Mouse (Mus musculus) spleen, embryonic (tissue): ENCODE measurements at regions not wholly inside any gene's neighbourhood (a gene's known extent, or its start where the extent isn't known, plus 50 kb on each side); places are given as distances from the start of the nearest gene placed in this dataset.

Source experiments
- CTCF ChIA-PET: fragments of 350-600 bp; sonication (Branson Sonifier 250); formaldehyde crosslinking; loops from one replicate; lab custom pipeline; 2022; lab: Charles Lee

GRCm38 (mm10) chr8:92212786-92213535 is 144.5 kb upstream of the Irx5 start:
- CTCF ChIA-PET, result no interaction called here

GRCm38 (mm10) chr8:92209081-92209480 is 148.3 kb upstream of the Irx5 start:
- CTCF ChIA-PET, result no interaction called here

GRCm38 (mm10) chr8:92195635-92196034 is 161.8 kb upstream of the Irx5 start:
- CTCF ChIA-PET, result no interaction called here

- CTCF ChIA-PET, result no interaction called here
Observed at GRCm38 (mm10) chr8:92194065-92194464, 163.4 kb upstream of the Irx5 start.

DNA sequence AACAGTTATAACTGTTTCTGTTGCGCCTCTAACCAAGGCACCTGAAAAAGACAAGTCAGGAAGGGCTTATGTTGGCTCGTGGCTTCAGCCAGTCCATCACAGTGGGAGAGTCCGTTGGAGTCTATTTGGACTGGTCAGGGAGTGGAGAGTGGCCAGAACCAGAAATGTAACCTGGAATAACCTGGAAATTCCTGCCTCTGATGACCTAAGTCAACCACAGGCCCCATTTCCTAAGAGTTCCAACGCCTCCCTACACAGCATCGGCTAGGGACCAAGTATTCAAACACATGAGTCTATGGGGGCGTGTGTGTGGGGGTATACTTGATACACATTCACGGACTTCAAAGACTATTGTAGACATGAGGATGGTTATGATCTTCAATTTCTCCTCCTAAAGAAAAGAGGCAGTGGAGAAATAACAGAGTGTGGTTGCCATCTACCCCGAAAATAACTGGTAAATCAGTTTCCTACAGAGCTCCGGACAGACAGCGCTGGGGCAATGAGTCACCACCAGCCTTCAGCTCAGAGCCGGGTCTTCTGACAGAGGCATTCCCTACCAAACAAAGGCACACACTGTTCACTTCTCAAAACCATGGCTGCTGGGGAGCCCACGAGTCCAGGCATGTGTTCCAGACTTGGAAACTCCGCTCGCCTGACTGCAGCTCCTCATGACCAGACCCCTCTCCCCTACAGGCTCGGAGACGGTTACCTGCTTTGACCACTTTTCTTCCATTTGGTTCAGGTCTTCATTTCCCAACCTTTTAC is 167.0 kb upstream of the Irx5 start:
- CTCF ChIA-PET, result no interaction called here

- CTCF ChIA-PET, result no interaction called here
Observed at GRCm38 (mm10) chr8:92183331-92183730, 174.1 kb upstream of the Irx5 start.

GRCm38 (mm10) chr8:92180651-92181050 is 176.8 kb upstream of the Irx5 start:
- CTCF ChIA-PET, result no interaction called here

- CTCF ChIA-PET, result no interaction called here
Observed at GRCm38 (mm10) chr8:92179327-92179726, 178.1 kb upstream of the Irx5 start.

DNA sequence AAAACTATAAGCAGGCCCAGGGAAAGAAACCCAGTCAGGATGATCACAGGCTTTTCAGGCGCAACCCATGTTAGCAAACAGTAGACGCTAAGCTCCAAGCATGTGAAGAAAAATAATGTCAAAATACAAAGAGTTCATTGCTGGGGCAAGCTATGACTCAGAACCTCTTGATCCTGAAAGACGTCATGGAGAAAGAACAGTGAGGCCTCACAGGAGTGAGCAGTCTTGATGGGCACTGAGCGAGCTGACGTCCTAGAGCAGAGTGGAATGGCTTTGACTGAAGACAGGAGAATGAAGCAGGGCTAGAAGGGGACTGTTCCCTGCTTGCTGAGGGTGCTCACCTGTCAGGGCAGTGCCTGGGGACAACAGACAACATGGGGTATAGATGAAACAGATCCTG is 181.3 kb upstream of the Irx5 start:
- CTCF ChIA-PET, result no interaction called here

- CTCF ChIA-PET, result no interaction called here
Observed at GRCm38 (mm10) chr8:92174106-92174505, 183.3 kb upstream of the Irx5 start.

GRCm38 (mm10) chr8:92171578-92171977 is 185.8 kb upstream of the Irx5 start:
- CTCF ChIA-PET, result no interaction called here

DNA sequence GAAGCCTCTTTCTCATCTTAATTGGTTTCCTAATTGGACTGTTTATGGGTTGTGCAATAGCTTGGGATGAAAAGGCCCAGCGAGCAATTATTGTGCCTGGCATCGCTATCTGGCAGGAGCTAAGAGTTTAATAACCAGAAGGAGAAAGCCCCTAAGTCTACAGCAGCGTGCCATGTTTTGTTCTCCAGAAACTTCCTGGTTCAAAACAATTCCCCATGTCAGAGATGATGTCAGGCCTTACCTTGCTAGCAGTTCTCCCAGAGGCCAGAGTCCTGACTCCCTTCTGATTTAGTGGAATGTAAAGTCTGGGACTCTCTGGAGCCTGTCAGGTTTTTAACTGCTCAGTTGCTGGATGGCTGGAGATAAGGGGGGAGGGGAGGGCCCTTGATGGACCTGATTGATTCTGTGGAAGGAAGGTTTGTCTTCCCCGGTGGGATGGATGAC is 190.1 kb upstream of the Irx5 start:
- CTCF ChIA-PET, result no interaction called here

DNA sequence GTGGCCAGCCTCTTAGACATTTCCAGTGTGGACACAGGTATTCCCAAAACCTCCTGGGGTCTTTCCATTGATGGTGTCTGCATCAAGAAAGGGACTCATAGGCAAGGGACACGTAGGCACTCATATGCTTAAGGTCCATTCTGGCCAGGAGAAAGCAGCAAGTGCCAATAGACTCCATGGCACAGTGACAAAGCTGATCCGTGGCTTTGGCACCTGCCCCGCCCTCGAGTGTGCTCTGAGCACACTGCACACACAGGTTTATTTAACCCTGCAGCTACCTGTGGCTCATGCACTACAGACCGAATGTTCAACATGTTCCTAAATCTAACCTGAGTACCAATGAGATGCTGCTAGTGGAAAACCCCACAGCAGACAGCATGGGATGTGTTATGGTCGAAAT is 192.1 kb upstream of the Irx5 start:
- CTCF ChIA-PET, result no interaction called here

- CTCF ChIA-PET, result no interaction called here
Observed at GRCm38 (mm10) chr8:92164496-92164895, 192.9 kb upstream of the Irx5 start.

DNA sequence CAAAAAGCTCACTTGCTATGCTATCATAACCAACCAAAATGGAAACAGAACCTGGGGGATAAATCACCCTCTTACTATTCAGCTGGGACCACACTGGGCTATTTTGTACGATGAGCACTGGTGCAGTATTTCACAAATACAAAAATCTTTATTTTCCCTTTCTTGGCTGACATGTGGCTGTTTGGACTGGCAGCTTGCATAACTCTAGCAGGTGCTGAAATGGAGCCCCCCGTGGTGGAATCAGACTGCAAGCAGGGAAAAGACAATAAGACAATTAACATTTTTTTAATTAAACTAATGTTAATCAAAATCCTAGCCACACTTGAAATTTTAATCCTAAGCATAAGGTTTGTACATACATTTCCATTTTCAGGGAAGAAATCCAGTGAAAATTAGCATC is 196.4 kb upstream of the Irx5 start:
- CTCF ChIA-PET, result no interaction called here

DNA sequence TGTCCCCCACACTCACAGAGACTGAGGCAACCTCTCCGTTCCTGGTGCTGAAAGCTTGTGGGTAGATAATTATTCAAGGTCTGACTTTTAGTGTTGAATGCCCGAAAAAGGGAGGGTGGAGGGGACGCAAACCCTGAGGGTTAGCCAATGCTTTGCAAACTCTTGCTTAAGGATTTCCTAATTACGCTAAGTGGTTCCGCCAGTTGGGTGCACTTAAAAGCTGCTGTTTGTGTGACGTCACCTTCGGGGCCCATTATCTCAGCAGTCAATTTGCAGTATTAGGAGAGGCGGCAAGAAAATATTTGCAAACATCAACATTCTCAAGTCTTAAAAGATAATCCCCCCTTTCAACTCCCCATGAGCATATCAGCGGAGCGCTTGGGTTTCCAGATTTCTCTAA is 199.2 kb upstream of the Irx5 start:
- CTCF ChIA-PET, result no interaction called here

- CTCF ChIA-PET, result no interaction called here
Observed at GRCm38 (mm10) chr8:92152478-92152877, 204.9 kb upstream of the Irx5 start.

GRCm38 (mm10) chr8:92147672-92148071 is 209.8 kb upstream of the Irx5 start:
- CTCF ChIA-PET, result no interaction called here

DNA sequence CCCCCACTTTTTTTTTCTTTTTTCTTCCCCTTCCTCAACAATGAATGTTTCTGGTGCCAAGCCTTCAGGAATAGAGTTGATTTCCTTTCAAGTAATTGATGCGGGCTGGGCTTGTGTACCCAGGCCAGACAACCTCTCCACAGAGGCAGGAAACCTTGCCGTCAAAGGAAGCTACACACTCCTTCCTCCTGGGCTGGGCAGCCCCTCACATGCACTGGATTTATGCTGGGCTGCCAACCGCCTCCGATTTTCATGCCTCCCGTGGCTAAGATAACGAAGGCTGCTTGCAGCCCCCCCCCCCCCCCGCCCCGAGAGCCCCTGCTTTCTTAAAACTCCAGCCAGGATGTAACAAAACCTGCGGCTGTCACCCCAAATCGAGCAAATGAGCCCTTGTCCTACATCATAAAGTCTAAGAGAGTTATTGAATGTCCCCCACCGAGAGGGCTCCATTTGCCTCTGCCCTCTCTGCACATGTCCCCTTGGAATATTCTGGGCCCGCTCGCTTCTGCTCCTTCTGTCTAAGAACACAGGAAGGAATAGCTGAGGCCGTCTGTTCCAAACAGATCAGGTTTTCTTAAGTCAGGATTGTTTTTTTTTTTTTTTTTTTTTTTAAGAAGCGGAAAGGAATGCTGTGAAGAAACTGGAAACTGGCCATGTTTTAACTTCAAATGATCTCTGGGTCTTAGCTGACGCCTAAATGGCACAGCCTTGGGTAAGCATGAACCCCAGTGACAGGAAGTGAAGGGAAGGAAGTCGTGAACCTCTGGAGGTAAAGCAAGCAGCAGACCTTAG is 220.1 kb upstream of the Irx5 start:
- CTCF ChIA-PET, result no interaction called here

GRCm38 (mm10) chr8:92136413-92136812 is 221.0 kb upstream of the Irx5 start:
- CTCF ChIA-PET, result no interaction called here

GRCm38 (mm10) chr8:92134434-92134833 is 223.0 kb upstream of the Irx5 start:
- CTCF ChIA-PET, result no interaction called here
